Mouse (Mus musculus): ENCODE results near the gene Actrt3. TPM values are rescaled to one million over a fixed set of nuclear protein-coding genes. Genes with fewer than 3 reads are reported as not detected.

Actrt3 gene
- polyA plus RNA-seq (2014; fragmentation: Illumina TruSeq; extraction: RNeasy Lipid Tissue Mini Kit (QIAGEN cat#74804); ENCODE audit: low read depth, low replicate concordance): not detected

GRCm38 (mm10) chr3:30599711-30600545 is at the start of gene Actrt3:
Actrt3 (minus strand) TSS chr3:30599939.

GRCm38 (mm10) chr3:30647440-30648090 is 47.8 kb upstream of the Actrt3 start, which contains the start of gene Lrrc34:
Lrrc34 (minus strand) TSS chr3:30647869.

GRCm38 (mm10) chr3:30644207-30644606 is 44.5 kb upstream of the Actrt3 start, which contains the start of gene Lrriq4:
Lrriq4 (plus strand) TSS chr3:30644507.

GRCm38 (mm10) chr3:30602065-30602739 is 2.5 kb upstream of the Actrt3 start, which contains the start of gene Mynn:
Mynn (plus strand) TSS chr3:30602065.

GRCm38 (mm10) chr3:30547908-30548307 is 51.8 kb downstream of the Actrt3 start, which contains the start of gene Mecom:
Mecom (minus strand) TSS chr3:30548008.

Other genes starting within 250 kb of the Actrt3 start
- 10.0 TPM for gene Mecom, start 51.9 kb downstream of the Actrt3 start, polyA plus RNA-seq (2014; fragmentation: Illumina TruSeq; extraction: RNeasy Lipid Tissue Mini Kit (QIAGEN cat#74804); ENCODE audit: low read depth, low replicate concordance)
- gene Mynn, start 2.1 kb upstream of the Actrt3 start, polyA plus RNA-seq (2014; fragmentation: Illumina TruSeq; extraction: RNeasy Lipid Tissue Mini Kit (QIAGEN cat#74804); ENCODE audit: low read depth, low replicate concordance): 11.9 TPM
- gene Lrriq4, start 44.6 kb upstream of the Actrt3 start, polyA plus RNA-seq (2014; fragmentation: Illumina TruSeq; extraction: RNeasy Lipid Tissue Mini Kit (QIAGEN cat#74804); ENCODE audit: low read depth, low replicate concordance): not detected
- not detected for gene Lrrc34, start 47.9 kb upstream of the Actrt3 start, polyA plus RNA-seq (2014; fragmentation: Illumina TruSeq; extraction: RNeasy Lipid Tissue Mini Kit (QIAGEN cat#74804); ENCODE audit: low read depth, low replicate concordance)
- 0.45 TPM for gene Lrrc31, start 99.9 kb upstream of the Actrt3 start, polyA plus RNA-seq (2014; fragmentation: Illumina TruSeq; extraction: RNeasy Lipid Tissue Mini Kit (QIAGEN cat#74804); ENCODE audit: low read depth, low replicate concordance)
- gene Samd7, start 146.4 kb upstream of the Actrt3 start, polyA plus RNA-seq (2014; fragmentation: Illumina TruSeq; extraction: RNeasy Lipid Tissue Mini Kit (QIAGEN cat#74804); ENCODE audit: low read depth, low replicate concordance): not detected
- 44.2 TPM for gene Sec62, start 192.9 kb upstream of the Actrt3 start, polyA plus RNA-seq (2014; fragmentation: Illumina TruSeq; extraction: RNeasy Lipid Tissue Mini Kit (QIAGEN cat#74804); ENCODE audit: low read depth, low replicate concordance)